Mouse (Mus musculus) brain, embryonic 14.5 days (tissue): ENCODE measurements around the gene Gm38392. TPM values are rescaled to one million over a fixed set of nuclear protein-coding genes. Genes with fewer than 3 reads are reported as not detected.
"Not testable (repeated sequence)": the region's sequence is repeated elsewhere in the genome, so short reads cannot be mapped to it uniquely, and the experiment has no call there.

ENCODE experiments used
- DNase-seq: peaks from one replicate; pipeline ENCODE4 v3.0.0-alpha.2; 2011; ENCODE audit warnings: low read depth
- CTCF ChIP-seq: fragments of 200-500 bp; IDR thresholded peaks from 2 replicates; pipeline ENCODE4 v1.5.1; 2012; ENCODE audit warnings: inconsistent platforms, mild to moderate bottlenecking, moderate library complexity, borderline replicate concordance; ENCODE audit not compliant: insufficient read depth, insufficient read length; ENCODE audit errors: extremely low read depth
- POLR2A ChIP-seq: fragments of 200-500 bp; IDR thresholded peaks from 2 replicates; pipeline ENCODE4 v1.6.1; 2012; ENCODE audit warnings: mild to moderate bottlenecking, inconsistent platforms, borderline replicate concordance; ENCODE audit not compliant: poor library complexity, insufficient read depth, insufficient read length, severe bottlenecking; ENCODE audit errors: extremely low read depth
- polyA plus RNA-seq: library from polyadenylated mRNA; depleted of rRNA; stranded (reverse); fragments of >200 nt; gene quantifications from 2 replicates; pipeline ENCODE4 v1.2.3, GENCODE M21; 2012

Gene Gm38392
- polyA plus RNA-seq, 1 experiment: not detected

DNA sequence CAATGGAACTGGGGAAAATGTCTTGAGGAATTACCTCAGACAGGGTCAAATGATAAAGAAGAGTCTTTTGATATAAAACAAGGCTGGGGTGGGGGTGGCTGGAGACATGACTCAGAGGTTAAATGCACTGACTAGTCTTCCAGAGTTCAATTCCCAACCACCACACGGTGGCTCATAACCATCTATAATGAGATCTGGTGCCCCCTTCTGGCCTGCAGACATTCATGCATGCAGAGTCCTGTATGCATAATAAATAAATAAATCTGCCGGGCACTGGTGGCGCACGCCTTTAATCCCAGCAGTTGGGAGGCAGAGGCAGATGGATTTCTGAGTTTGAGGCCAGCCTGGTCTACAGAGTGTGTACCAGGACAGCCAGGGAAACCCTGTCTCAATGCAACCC lies 5.0 kb upstream of the Gm38392 start:
- TF ChIP-seq POLR2A (no peak), CTCF (peak; percentile 36; the same call in 1 of the 2 replicates)
- peak; percentile 26 for DNase-seq

DNA sequence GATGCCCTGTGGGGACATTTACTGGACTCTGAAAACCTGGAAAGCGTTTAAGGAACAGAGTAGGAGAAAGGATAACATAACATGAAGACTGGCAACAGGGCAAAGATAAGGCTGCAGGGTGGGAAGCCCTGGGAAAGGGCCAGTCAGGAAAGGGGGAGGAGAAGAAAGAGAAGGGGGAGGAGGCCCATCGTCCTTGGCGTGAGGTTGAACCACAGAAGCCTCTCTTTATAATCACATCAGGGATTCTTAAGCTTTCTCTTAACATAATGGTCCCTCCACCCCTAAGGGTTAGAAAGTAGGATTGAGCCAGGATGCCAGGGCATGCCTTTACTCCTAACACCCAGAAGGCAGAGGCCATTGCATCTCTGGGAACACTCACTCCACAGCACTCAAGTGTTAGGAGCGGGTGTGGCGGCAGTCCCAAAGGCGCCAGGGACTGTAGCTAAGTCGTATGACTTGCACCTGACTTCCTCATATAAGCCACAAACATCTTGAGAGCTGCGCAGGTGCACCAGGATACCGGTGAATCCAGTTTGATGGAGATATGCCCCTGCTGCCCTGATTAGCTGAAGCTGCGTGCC lies 1.2 kb upstream of the Gm38392 start:
- DNase-seq: not testable (repeated sequence)

DNA sequence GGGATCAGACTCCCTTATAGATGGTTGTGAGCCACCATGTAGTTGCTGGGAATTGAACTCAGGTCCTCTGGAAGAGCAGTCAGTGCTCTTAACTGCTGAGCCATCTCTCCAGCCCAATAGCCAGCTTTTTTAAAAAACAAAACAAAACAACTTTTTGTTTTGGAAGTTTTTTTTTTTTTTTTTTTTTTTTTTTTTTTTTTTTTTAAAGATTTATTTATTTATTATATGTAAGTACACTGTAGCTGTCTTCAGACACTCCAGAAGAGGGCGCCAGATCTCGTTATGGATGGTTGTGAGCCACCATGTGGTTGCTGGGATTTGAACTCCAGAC lies 1.5 kb downstream of the Gm38392 start:
- DNase-seq: not testable (repeated sequence)

DNA sequence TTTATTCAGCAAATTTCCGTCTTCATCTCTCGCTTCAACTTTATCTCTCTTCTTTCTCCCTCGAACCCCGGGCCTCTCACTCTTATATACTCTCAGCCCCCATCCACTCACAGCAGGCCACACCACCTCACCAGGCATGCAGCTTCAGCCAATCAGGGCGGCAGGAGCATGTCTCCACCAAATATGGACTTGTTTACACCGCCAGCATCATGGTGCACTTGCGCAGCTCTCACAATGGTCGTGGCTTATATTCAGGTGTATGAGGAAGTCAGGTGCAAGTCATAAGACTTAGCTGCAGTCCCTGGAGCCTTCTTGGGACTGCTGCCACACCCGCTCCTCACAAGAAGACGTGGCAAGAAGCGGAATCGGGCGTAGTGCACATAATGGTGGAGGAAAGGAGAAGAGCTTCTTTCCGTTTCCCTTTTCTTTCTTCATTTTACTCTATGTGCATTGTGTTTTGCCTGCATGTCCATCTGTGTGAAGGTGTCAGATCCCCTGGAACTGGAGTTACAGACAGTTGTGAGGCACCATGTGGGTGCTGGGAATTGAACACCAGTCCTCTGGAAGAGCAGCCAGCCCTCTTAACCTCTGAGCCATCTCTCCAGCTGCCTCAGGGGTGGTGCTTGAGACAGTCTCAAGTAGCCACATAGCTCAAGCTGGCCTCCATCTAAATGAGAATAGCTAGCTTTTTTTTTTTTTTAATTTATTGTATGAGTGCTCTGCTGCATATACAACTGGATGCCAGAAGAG lies 2.0 kb downstream of the Gm38392 start:
- DNase-seq: not testable (repeated sequence)

DNA sequence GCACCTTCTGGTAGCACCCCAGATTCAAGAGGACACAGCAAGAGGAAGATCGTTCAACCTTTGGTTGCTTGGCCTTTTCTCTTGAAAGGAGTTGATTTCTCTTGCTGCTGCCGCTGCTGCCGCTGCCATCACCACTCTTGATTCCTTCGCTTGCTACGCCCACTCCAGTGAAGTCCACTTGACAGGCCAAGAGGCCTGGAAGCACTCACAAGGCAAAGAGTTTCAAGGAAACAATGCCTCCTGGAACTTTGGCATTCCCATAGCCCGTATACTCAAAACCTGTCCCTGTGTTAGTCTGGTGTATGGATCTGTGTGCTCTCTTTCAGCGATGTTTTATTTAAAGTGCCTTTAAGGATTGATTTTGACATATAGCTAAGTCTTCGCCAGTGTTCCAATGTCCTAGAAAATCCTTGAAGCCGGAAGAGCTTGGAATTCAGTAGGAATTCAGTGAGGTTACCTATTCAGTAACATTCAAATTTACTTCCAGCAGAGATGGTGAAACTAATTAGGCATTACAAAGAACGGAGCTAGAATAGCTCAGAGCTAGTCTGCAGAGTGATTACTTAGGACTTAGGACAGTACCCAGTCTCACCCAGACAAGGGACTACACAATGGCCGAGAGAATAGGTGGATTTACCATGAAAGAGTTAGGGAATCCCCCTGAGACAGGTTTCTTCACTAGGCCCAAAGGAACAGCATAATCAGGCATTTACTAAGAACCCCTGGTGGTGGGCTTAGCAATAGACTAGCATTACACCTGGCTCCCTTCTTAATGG lies 5.7 kb downstream of the Gm38392 start:
- DNase-seq: not testable (repeated sequence)

DNA sequence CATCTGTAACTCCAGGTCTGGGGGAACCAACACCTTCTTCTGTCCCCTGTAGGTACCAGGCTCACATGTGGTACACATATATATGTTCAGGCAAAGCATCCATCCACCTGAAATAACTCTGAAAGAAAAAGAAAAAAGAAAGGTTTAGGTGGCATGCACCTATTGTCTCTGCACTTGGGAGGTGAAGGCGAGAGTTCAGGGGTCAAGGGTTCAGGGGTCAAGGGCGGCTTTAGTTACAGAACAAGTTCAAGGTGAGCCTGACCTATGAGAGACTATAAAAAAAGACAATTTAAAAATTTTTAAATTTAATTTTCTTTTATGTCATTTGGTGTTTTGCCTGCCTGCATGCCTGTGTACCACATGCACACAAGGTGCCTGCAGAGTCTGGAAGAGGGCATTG lies 7.0 kb downstream of the Gm38392 start:
- no peak for DNase-seq
- TF ChIP-seq CTCF: no peak

DNA sequence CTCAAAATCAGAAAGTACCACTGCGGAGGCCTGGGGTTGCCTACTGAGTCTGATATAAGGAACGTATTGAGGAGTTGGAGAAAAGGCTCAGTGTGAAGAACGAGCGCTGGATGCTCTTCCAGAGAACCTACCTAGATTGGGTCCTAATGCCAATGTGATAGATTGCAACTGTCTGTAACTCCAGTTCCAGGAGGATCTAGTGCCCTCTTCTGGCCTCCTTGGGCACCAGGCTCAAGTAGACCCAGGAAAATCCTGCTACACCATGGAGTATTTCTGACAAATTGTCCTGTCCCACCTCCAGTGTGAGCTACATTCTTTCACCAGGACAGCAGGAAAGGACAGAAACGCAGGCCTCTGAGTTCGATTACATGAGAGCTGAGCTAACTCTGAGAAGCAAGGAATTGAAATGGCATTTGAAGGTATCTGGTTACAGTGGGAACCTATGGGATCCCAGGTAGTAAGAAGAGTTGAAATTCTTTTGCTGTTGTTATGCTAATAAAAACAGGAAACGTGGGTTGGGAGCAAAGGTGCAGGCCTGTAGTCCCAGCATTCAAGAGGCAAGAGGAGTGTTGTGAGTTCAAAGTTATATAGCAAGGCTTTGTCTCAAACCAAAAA lies 10.4 kb downstream of the Gm38392 start:
- TF ChIP-seq POLR2A (no peak), CTCF (peak; percentile 58; the same call in 1 of the 2 replicates)
- DNase-seq: peak; percentile 47

DNA sequence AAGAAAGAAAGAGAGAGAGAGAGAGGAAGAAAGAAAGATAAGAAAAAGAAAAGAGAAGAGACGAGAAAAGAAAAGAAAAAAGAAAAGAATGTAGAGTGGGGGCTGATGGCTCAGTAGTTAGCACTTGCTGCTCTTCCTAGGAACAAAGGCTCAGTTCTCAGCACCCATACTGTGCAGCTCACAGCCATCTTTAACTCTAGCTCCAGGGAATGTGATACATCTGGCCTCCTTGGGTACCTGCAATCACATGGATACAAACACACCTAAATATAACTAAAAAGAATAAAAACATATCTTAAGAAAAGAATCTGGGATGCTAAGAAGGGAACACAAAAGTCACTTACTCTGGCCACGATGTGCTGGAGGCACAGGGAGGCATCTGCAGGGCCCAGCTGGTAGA lies 10.9 kb downstream of the Gm38392 start:
- no peak for DNase-seq
- TF ChIP-seq CTCF (no peak), POLR2A (no peak)

DNA sequence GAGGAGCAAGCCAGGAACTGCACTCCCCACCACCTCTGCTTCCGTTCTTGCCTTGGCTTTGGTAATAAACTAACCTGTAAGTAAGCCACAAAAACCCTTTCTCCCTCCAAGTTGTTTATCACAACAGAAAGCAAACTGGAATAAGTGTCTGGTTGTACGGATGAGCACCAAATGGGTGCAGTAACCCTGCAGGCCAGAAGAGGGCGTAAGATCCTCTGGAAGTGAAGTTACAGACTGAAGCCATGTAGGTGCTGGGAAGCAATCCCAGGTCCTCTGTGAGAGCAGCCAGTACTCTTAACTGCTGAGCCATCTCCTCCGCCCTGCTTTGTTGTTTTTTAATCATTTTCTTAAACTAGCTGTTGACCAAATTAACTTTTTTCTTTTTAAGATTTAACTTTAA lies 13.0 kb downstream of the Gm38392 start:
- TF ChIP-seq POLR2A (no peak), CTCF (peak; percentile 43; the same call in 1 of the 2 replicates)
- no peak for DNase-seq

DNA sequence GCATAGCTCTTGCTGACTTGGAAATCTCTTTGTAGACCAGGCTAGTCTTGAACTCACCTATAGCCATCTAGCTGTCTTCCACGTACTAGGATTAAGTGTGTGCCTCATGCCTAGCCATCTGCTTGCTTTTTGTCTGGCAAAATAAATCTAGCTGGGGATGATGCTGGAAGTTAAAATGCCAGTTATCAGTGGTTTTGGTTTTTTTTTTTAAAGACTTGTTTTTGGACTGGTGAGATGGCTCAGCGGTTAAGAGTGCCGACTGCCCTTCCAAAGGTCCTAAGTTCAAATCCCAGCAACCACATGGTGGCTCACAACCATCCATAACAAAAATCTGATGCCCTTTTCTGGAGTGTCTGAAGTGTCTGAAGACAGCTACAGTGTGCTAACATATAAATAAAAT lies 15.2 kb downstream of the Gm38392 start:
- no peak for DNase-seq

DNA sequence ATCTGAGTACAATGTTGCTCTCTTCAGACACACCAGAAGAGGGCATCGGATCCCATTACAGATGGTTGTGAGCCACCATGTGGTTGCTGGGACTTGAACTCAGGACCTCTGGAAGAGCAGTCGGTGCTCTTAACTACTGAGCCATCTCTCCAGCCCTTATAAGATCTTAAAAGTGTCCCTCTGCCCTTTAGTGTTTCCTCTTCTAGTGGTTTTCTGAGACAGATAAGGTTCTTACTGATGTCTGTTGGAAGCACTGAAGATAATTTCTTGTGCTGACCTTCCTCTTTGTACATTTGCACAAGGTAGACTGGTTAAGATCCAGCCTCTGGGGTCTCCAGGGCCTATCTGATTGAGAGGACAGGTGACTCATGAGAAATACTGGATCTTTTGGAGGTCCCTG lies 15.7 kb downstream of the Gm38392 start:
- not testable (repeated sequence) for DNase-seq

More for the DNA sequence above, 15.2 kb downstream of the Gm38392 start:
- TF ChIP-seq CTCF (no peak), POLR2A (no peak)

DNA sequence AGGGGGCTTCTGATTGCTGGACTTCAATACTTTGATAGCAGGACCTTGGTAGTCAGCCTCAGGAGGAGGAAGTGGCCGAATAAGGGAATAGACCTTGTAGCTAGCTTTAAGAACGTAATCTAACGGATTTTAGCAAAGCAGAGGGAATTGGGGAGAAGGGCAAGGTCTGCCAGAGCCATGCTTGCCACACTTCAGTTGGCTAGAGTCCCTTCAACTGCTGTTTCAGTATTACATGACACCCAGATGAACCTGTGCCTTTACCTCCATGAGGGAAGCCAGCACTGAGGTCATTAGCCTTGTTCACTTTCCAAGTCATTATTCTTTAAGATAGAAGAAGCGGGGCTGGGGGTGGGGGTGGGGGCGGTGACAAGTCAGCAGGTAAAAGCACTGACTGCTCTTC lies 18.0 kb downstream of the Gm38392 start:
- TF ChIP-seq POLR2A (no peak), CTCF (no peak)
- DNase-seq: no peak

DNA sequence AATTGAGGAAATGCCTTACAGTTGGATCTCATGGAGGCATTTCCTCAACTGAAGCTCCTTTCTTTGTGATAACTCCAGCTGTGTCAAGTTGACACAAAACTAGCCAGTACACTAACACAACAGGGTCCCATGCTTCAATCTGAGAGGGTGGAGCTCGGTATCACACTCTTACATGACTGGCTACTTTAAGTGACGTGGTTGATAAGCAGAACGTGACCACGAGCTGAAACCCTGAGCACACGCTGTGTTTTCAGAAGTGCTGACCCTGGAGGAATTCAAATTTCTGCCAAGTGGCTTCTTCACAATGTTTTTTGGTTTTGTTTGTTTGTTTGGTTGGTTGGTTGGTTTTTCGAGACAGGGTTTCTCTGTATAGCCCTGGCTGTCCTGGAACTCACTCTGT lies 19.0 kb downstream of the Gm38392 start:
- DNase-seq: not testable (repeated sequence)
